Mouse (Mus musculus) neural tube, embryonic 13.5 days (tissue): ENCODE data around the gene Cerk. TPM values are rescaled to one million over a fixed set of nuclear protein-coding genes. Genes with fewer than 3 reads are reported as not detected.
"Not testable (repeated sequence)": the region's sequence is repeated elsewhere in the genome, so short reads cannot be mapped to it uniquely, and the experiment has no call there.

Source experiments
- ATAC-seq: fragments of 200-750 bp; cut with Nextera tagmentation; 2 replicates; pipeline ENCODE4 v1.8.0; 2017; ENCODE audit warnings: low read depth, mild to moderate bottlenecking, moderate TSS enrichment, moderate library complexity
- H3K27ac ChIP-seq: fragments of 300-500 bp; sonication (generic); replicated peaks from 2 replicates; pipeline ENCODE4 v1.5.1; 2015; ENCODE audit warnings: moderate library complexity, mild to moderate bottlenecking, inconsistent platforms
- H3K27me3 ChIP-seq: fragments of 300-500 bp; sonication (generic); 2 replicates; pipeline ENCODE4 v1.6.1; 2015; ENCODE audit warnings: mild to moderate bottlenecking, inconsistent platforms
- H3K36me3 ChIP-seq: fragments of 300-500 bp; sonication (generic); 2 replicates; pipeline ENCODE4 v1.6.1; 2015; ENCODE audit warnings: mild to moderate bottlenecking, inconsistent platforms
- H3K4me1 ChIP-seq: fragments of 300-500 bp; sonication (generic); replicated peaks from 2 replicates; pipeline ENCODE4 v1.6.1; 2015; ENCODE audit warnings: inconsistent platforms
- H3K4me2 ChIP-seq: fragments of 300-500 bp; sonication (generic); 2 replicates; pipeline ENCODE4 v1.6.1; 2015; ENCODE audit warnings: inconsistent platforms, mild to moderate bottlenecking, moderate library complexity
- H3K4me3 ChIP-seq: fragments of 300-500 bp; sonication (generic); 2 replicates; pipeline ENCODE4 v1.5.1; 2015; ENCODE audit warnings: mild to moderate bottlenecking, inconsistent platforms
- H3K9ac ChIP-seq: fragments of 300-500 bp; sonication (generic); 2 replicates; pipeline ENCODE4 v1.6.1; 2015; ENCODE audit warnings: moderate library complexity, mild to moderate bottlenecking, inconsistent platforms
- H3K9me3 ChIP-seq: fragments of 300-500 bp; sonication (generic); 2 replicates; pipeline ENCODE4 v1.6.1; 2016; ENCODE audit warnings: inconsistent platforms
- WGBS: fragments of 180-500 bp; shearing (Covaris S2); methylation state at CpG from one replicate; pipeline ENCODE4 v1.1.7; 2015; 5-methylcytosine and 5-hydroxymethylcytosine counted together
- polyA plus RNA-seq: library from polyadenylated mRNA; unstranded; fragments of >200 nt; fragmentation: Nextera tagmentation; extraction: Ambion mirVana; gene quantifications from 2 replicates; pipeline ENCODE4 v1.2.1, GENCODE M21; 2015

Gene Cerk
- polyA plus RNA-seq, 1 experiment from 2014 or later: 30.4 TPM

- ATAC-seq, H3K4me3 ChIP-seq, H3K4me1 ChIP-seq, H3K4me2 ChIP-seq, H3K27me3 ChIP-seq, H3K36me3 ChIP-seq, H3K9ac ChIP-seq, H3K9me3 ChIP-seq, H3K27ac ChIP-seq: not testable (repeated sequence)
- 86% methylated on average over 11 of the region's 11 CpGs for WGBS
Measured at GRCm38 (mm10) chr15:86221901-86222300, 36.0 kb upstream of the Cerk start.

DNA sequence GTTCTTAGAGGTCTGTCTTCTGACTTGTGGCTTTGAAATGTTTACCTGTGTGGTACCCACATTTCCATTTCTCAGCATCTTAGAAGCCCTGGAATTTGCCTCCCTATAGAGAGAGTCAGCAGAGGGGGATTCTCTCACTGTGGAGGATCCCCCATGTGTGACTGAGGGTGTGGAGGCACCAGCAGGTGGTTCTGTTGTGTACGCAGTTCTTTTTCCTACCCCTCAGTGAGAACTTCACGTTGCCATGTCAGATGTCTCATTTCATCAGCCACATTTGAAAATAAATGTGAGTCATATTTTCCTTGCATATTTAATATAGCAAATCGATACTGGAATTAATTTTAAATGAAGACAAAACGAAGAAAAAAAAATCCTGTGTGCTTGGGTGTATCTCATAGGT, 35.4 kb upstream of the Cerk start:
- WGBS: 87% methylated on average over 4 of the region's 4 CpGs
- no peak overlapping the region for H3K4me2 ChIP-seq
- H3K9ac ChIP-seq: no peak overlapping the region
- H3K27ac ChIP-seq: no peak overlapping the region
- no peaks in the 10 kb centered on the region for H3K4me1 ChIP-seq
- H3K9me3 ChIP-seq: no peaks in the 10 kb centered on the region
- H3K36me3 ChIP-seq: no peaks in the 10 kb centered on the region
- no peak for ATAC-seq
- H3K4me3 ChIP-seq: no peak overlapping the region
- H3K27me3 ChIP-seq: no peaks in the 10 kb centered on the region

GRCm38 (mm10) chr15:86220715-86221114, 34.8 kb upstream of the Cerk start:
- 85% methylated on average over 4 of the region's 4 CpGs for WGBS
- no peaks in the 10 kb centered on the region for H3K36me3 ChIP-seq
- H3K27ac ChIP-seq: no peak overlapping the region
- ATAC-seq: no peak
- H3K27me3 ChIP-seq: no peaks in the 10 kb centered on the region
- no peak overlapping the region for H3K4me2 ChIP-seq
- H3K4me1 ChIP-seq: no peaks in the 10 kb centered on the region
- H3K9ac ChIP-seq: no peak overlapping the region
- H3K4me3 ChIP-seq: no peak overlapping the region
- H3K9me3 ChIP-seq: no peaks in the 10 kb centered on the region

GRCm38 (mm10) chr15:86220229-86220630, 34.3 kb upstream of the Cerk start:
- H3K4me2 ChIP-seq: no peak overlapping the region
- no peaks in the 10 kb centered on the region for H3K9me3 ChIP-seq
- H3K27ac ChIP-seq: no peak overlapping the region
- no peaks in the 10 kb centered on the region for H3K27me3 ChIP-seq
- H3K4me1 ChIP-seq: peaks cover 4% of the 10 kb centered on the region
- no peak for ATAC-seq
- H3K36me3 ChIP-seq: no peaks in the 10 kb centered on the region
- 93% methylated on average over 5 of the region's 5 CpGs for WGBS
- no peak overlapping the region for H3K4me3 ChIP-seq
- no peak overlapping the region for H3K9ac ChIP-seq

GRCm38 (mm10) chr15:86219534-86220228, 33.7 kb upstream of the Cerk start:
- Histone ChIP-seq H3K27me3 (no peaks in the 10 kb centered on the region), H3K9me3 (no peaks in the 10 kb centered on the region), H3K36me3 (no peaks in the 10 kb centered on the region), H3K4me3 (no peak overlapping the region), H3K4me1 (peaks cover 9% of the 10 kb centered on the region), H3K27ac (no peak overlapping the region), H3K9ac (no peak overlapping the region), H3K4me2 (no peak overlapping the region)
- 75% methylated on average over 7 of the region's 7 CpGs for WGBS
- no peak for ATAC-seq

- H3K27me3 ChIP-seq, ATAC-seq, H3K36me3 ChIP-seq, H3K9ac ChIP-seq, H3K9me3 ChIP-seq, H3K27ac ChIP-seq, H3K4me2 ChIP-seq, H3K4me3 ChIP-seq: not testable (repeated sequence)
- peaks cover 28% of the 10 kb centered on the region for H3K4me1 ChIP-seq
- 88% methylated on average over 9 of the region's 9 CpGs for WGBS
Measured at GRCm38 (mm10) chr15:86216641-86217040, 30.7 kb upstream of the Cerk start.

DNA sequence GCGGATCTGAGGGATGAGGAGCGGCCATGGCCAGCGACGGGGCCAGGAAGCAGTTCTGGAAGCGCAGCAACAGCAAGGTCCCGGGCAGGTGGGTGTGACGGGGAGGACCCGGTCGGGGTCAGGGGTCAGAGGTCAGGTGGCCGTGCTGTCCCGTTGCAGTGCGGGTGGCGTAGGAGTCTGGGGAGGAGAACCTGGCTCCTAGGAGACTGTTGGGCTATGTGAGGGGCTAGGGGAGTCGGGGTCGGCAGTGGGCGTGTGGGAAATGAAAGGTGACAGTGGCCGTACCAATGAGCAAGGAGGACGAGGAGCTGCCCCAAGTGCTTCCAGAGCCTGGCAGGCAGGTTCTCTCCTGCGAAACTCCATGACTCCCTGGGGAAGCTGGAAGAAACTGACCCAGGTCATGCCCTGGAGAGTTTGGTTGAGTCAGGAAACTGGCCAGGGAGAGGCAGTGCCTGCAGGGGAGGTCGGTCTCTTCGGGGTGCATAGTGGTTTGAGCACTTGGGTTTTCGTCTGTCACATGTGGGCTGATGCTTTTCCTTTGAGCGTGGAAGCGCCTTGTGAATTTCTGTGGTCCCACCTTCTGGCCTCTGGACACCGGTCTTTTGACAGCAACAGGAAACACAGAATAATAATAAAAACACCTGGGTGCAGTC, 28.7 kb upstream of the Cerk start:
- H3K36me3 ChIP-seq: no peaks in the 10 kb centered on the region
- peak; percentile 51; the same call in 1 of the 2 replicates for ATAC-seq

GRCm38 (mm10) chr15:86213753-86214548, 28.0 kb upstream of the Cerk start, which contains the start of gene Tbc1d22a:
Gene Tbc1d22a, plus strand, starts transcription at chr15:86214459.
- Histone ChIP-seq H3K27ac (peak within 1 kb of the TSS; percentile 93), H3K9me3 (no peaks in the 10 kb centered on the region), H3K9ac (peak within 1 kb of the TSS; percentile 92), H3K4me2 (peak within 1 kb of the TSS; percentile 99), H3K27me3 (no peaks in the 10 kb centered on the region), H3K36me3 (no peaks in the 10 kb centered on the region), H3K4me3 (peak within 1 kb of the TSS; percentile 80), H3K4me1 (peaks cover 45% of the 10 kb centered on the region)
- ATAC-seq: peak; percentile 96
- under 1% methylated on average over 64 of the region's 64 CpGs for WGBS

More for the DNA sequence above, 28.7 kb upstream of the Cerk start:
- peak overlapping the region; percentile 80 for H3K4me3 ChIP-seq
- H3K4me2 ChIP-seq: peak overlapping the region; percentile 99
- H3K9ac ChIP-seq: peak overlapping the region; percentile 92
- peaks cover 45% of the 10 kb centered on the region for H3K4me1 ChIP-seq
- no peaks in the 10 kb centered on the region for H3K27me3 ChIP-seq
- no peaks in the 10 kb centered on the region for H3K9me3 ChIP-seq
- 16% methylated on average over 25 of the region's 25 CpGs for WGBS
- H3K27ac ChIP-seq: peak overlapping the region; percentile 93

DNA sequence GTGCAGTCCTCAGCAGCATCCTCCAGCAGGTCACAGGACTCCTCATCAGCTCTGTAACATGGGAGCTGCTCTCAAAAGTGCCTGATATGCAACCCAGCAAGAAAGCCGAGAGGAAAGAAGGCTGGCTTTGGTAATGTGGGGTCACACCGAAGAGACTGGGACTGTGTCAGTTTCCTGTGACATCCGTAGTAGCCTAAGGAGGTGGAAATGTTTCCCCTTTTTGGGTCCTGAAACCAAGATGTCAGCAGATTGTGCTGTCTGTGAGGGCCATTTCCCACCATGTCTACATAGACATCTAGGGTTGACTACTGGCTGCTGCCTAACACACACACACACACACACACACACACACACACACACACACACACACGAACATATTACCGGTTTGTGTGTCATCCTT, 26.3 kb upstream of the Cerk start:
- H3K27ac ChIP-seq, H3K36me3 ChIP-seq, H3K4me2 ChIP-seq, H3K9me3 ChIP-seq, H3K27me3 ChIP-seq, ATAC-seq, H3K4me3 ChIP-seq, H3K9ac ChIP-seq: not testable (repeated sequence)
- 92% methylated on average over 5 of the region's 5 CpGs for WGBS
- peaks cover 45% of the 10 kb centered on the region for H3K4me1 ChIP-seq

- H3K9ac ChIP-seq: no peak overlapping the region
- H3K9me3 ChIP-seq: no peaks in the 10 kb centered on the region
- H3K4me1 ChIP-seq: peaks cover 22% of the 10 kb centered on the region
- no peaks in the 10 kb centered on the region for H3K27me3 ChIP-seq
- H3K4me3 ChIP-seq: no peak overlapping the region
- no peak overlapping the region for H3K27ac ChIP-seq
- no peaks in the 10 kb centered on the region for H3K36me3 ChIP-seq
- WGBS: 61% methylated on average over 4 of the region's 4 CpGs
- ATAC-seq: no peak
- no peak overlapping the region for H3K4me2 ChIP-seq
Measured at GRCm38 (mm10) chr15:86206385-86206784, 20.4 kb upstream of the Cerk start.

DNA sequence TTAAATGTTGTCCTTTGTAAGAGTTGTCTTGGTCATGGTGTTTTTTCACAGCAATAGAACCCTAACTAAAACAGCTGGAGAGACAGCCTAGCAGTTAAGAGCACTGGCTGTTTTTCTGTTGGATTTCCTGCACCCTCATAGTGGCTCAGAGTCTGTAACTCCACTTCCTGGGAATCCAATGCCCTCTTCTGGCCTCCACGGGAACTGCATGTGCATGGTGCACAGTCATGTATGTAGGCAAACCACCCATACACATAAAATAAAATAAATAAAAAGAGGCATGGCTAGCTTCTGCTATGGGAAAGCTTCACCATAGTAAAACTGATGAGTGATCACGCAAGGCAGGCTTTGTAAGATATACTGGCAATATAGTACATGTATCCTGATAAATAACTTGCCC, 19.4 kb upstream of the Cerk start:
- H3K27me3 ChIP-seq: no peaks in the 10 kb centered on the region
- no peak overlapping the region for H3K9ac ChIP-seq
- no peak for ATAC-seq
- H3K36me3 ChIP-seq: no peaks in the 10 kb centered on the region
- peaks cover 18% of the 10 kb centered on the region for H3K4me1 ChIP-seq
- H3K4me3 ChIP-seq: no peak overlapping the region
- 53% methylated on average over 2 of the region's 2 CpGs for WGBS
- no peak overlapping the region for H3K27ac ChIP-seq
- H3K9me3 ChIP-seq: no peaks in the 10 kb centered on the region
- H3K4me2 ChIP-seq: no peak overlapping the region

DNA sequence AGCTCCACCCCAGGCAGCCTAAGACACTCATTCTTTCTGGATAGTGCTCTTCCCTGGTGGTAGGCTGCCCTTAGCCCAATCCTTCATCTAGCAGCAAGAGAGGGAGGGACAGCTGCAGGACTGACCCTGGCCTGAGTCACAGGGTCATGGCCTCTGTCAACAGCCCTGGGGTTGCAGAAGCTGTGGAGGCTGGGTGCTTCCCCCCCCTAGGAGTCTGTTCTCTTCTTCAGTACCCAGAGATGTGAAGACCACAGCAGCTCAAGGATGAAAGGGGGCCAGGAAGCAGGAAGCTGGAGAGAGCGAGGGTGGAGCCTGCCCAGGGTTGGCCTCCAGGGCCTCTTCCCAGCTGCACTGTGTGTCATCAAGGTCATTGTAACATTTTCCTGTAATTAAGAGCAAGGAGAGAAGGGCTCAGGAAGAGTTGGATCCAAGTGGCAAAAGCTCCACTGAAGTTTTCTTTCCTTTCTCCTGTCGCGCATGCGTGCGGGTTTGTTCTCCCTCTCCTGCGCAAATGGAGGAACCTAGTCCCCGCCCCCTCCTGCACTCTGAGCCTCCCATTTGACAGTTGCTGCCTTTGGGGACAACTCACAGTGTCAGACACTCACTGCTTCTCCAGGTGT, 18.1 kb upstream of the Cerk start:
- no peaks in the 10 kb centered on the region for H3K27me3 ChIP-seq
- no peak overlapping the region for H3K27ac ChIP-seq
- peaks cover 14% of the 10 kb centered on the region for H3K4me1 ChIP-seq
- ATAC-seq: no peak
- no peaks in the 10 kb centered on the region for H3K9me3 ChIP-seq
- H3K4me3 ChIP-seq: no peak overlapping the region
- WGBS: 54% methylated on average over 7 of the region's 7 CpGs
- no peaks in the 10 kb centered on the region for H3K36me3 ChIP-seq
- H3K9ac ChIP-seq: no peak overlapping the region
- H3K4me2 ChIP-seq: no peak overlapping the region
